Mouse (Mus musculus) G1E (cell line): Measurements from ENCODE around the gene Hist1h3h.
"Not testable (repeated sequence)": the region's sequence is repeated elsewhere in the genome, so short reads cannot be mapped to it uniquely, and the experiment has no call there.

ENCODE experiments used
- CTCF ChIP-seq: IDR thresholded peaks from 2 replicates; pipeline ENCODE4 v1.5.1; 2012; ENCODE audit warnings: low read depth, low read length, inconsistent platforms, mixed read lengths
- GATA1 ChIP-seq: IDR thresholded peaks from 2 replicates; pipeline ENCODE4 v1.6.1; 2012; ENCODE audit warnings: borderline replicate concordance, low read length, inconsistent platforms, mixed read lengths
- POLR2AphosphoS5 ChIP-seq: IDR thresholded peaks from 2 replicates; pipeline ENCODE4 v1.6.1; 2012; ENCODE audit warnings: low read depth, low read length, inconsistent platforms; ENCODE audit not compliant: insufficient replicate concordance
- TAL1 ChIP-seq: conservative IDR thresholded peaks from 2 replicates; pipeline ENCODE4 v1.6.1; 2012; ENCODE audit warnings: low read depth, low read length, inconsistent platforms, mixed read lengths

DNA sequence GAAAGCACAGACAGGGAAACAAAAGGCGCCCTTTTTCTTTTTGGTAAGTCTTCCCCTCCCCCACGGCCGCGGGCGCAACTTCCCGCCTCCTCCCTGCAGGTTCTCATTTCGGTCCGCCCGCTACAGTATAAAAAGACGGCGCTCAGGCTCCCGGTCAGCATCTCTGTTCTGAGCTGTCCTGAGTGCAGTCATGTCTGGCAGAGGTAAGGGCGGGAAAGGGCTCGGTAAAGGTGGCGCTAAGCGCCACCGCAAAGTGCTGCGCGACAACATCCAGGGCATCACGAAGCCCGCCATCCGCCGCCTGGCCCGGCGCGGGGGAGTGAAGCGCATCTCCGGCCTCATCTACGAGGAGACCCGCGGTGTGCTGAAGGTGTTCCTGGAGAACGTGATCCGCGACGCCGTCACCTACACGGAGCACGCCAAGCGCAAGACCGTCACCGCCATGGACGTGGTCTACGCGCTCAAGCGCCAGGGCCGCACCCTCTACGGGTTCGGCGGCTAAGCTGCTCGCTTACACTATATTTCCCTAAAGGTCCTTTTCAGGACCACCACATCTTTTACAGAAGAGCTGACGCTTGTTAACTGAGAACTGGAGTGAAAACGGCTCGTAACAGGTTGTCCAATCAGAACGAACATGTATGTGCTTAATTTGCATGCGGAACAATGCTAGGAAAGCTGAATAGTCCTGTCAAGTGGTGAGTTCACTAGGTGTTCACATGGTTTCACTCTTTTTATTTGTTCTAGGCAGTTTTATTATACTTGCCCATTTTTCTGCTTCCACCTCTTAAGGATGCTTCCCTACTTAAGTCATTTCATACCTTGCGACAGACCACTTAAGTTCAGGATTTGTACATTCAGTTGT, 17.7 kb downstream of the Hist1h3h start, which contains the start of gene Hist1h4j:
- not testable (repeated sequence) for TF ChIP-seq CTCF, POLR2AphosphoS5, GATA1, TAL1
